Mouse (Mus musculus) hindbrain, embryonic 14.5 days (tissue): ENCODE measurements around the gene Zfp668. TPM values are rescaled to one million over a fixed set of nuclear protein-coding genes. Genes with fewer than 3 reads are reported as not detected.
"Not testable (repeated sequence)": the region's sequence is repeated elsewhere in the genome, so short reads cannot be mapped to it uniquely, and the experiment has no call there.

Experiments used
- ATAC-seq: fragments of 200-750 bp; cut with Nextera tagmentation; 2 replicates; pipeline ENCODE4 v1.8.0; 2017; ENCODE audit warnings: moderate number of reproducible peaks, mild to moderate bottlenecking, moderate TSS enrichment, moderate library complexity; ENCODE audit not compliant: low FRiP score
- DNase-seq: peaks from one replicate; pipeline ENCODE4 v3.0.0-alpha.2; 2015; ENCODE audit warnings: low spot score
- H3K27ac ChIP-seq: fragments of 300-500 bp; sonication (generic); 2 replicates; pipeline ENCODE4 v1.5.1; 2014; ENCODE audit warnings: mild to moderate bottlenecking, moderate library complexity
- H3K27me3 ChIP-seq: fragments of 300-500 bp; sonication (generic); 2 replicates; pipeline ENCODE4 v1.6.1; 2014; ENCODE audit warnings: mild to moderate bottlenecking, low read length, mixed read lengths; ENCODE audit not compliant: control insufficient read depth, insufficient read depth
- H3K36me3 ChIP-seq: fragments of 300-500 bp; sonication (generic); replicated peaks from 2 replicates; pipeline ENCODE4 v1.6.1; 2014; ENCODE audit not compliant: control insufficient read depth, insufficient read depth
- H3K4me1 ChIP-seq: fragments of 300-500 bp; sonication (generic); replicated peaks from 2 replicates; pipeline ENCODE4 v1.6.1; 2014; ENCODE audit warnings: antibody characterized with exemption, low read length, mixed read lengths; ENCODE audit not compliant: control insufficient read depth, insufficient read depth
- H3K4me2 ChIP-seq: fragments of 300-500 bp; sonication (generic); replicated peaks from 2 replicates; pipeline ENCODE4 v1.6.1; 2014; ENCODE audit warnings: mild to moderate bottlenecking, moderate library complexity
- H3K4me3 ChIP-seq: fragments of 300-500 bp; sonication (generic); replicated peaks from 2 replicates; pipeline ENCODE4 v1.5.1; 2014; ENCODE audit warnings: mild to moderate bottlenecking, low read length
- H3K9ac ChIP-seq: fragments of 300-500 bp; sonication (generic); 2 replicates; pipeline ENCODE4 v1.6.1; 2014
- H3K9me3 ChIP-seq: fragments of 300-500 bp; sonication (generic); 2 replicates; pipeline ENCODE4 v1.6.1; 2016; ENCODE audit warnings: low read length; ENCODE audit not compliant: control insufficient read depth
- WGBS: fragments of 180-500 bp; shearing (Covaris S2); extraction: QIAGEN DNeasy Blood & Tissue Kit; methylation state at CpG from one replicate; pipeline ENCODE4 v1.1.7; 2014; 5-methylcytosine and 5-hydroxymethylcytosine counted together
- polyA plus RNA-seq: library from polyadenylated mRNA; unstranded; fragments of >200 nt; fragmentation: Nextera tagmentation; extraction: Ambion mirVana; gene quantifications from 2 replicates; pipeline ENCODE4 v1.2.1, GENCODE M21; 2014

Gene Zfp668
- polyA plus RNA-seq, 1 experiment from 2014 or later, result 26.8 TPM

DNA sequence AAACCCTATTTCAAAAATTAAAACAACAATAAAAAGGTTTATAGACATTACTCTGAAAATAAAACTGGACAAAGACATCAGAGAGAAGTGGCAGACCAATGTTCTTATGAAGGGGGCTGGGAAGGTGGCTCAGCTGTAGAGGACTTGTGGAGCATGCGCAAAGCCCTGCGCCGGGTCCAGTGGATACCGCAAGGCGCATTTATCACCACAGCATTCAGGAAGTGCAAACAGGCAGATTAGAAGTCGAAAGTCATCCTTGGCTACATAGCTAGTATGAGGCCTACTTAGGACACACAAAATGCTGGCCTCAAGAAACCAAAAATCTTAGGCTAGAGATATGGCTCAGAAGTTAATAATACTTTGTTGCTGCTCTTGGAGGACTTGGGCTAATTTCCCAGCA is 18.4 kb downstream of the Zfp668 start:
- Histone ChIP-seq H3K36me3 (0 out of 2 replicates have a peak, but pooled peaks cover 10% of the 10 kb centered on the region), H3K9me3 (no peaks in the 10 kb centered on the region), H3K4me1 (no peaks in the 10 kb centered on the region), H3K9ac (no peak overlapping the region), H3K27me3 (no peaks in the 10 kb centered on the region), H3K4me3 (no peak overlapping the region), H3K4me2 (no peak overlapping the region), H3K27ac (no peak overlapping the region)
- ATAC-seq, result no peak
- no peak for DNase-seq
- 93% methylated on average over 6 of the region's 6 CpGs for WGBS

GRCm38 (mm10) chr7:127850906-127851305 is 25.7 kb downstream of the Zfp668 start:
- Histone ChIP-seq H3K36me3 (no peaks in the 10 kb centered on the region), H3K4me3 (no peak overlapping the region), H3K9ac (no peak overlapping the region), H3K27ac (no peak overlapping the region), H3K9me3 (no peaks in the 10 kb centered on the region), H3K4me2 (no peak overlapping the region), H3K4me1 (no peaks in the 10 kb centered on the region), H3K27me3 (no peaks in the 10 kb centered on the region)
- no peak for DNase-seq
- ATAC-seq, result no peak
- WGBS, result 77% methylated on average over 5 of the region's 5 CpGs

GRCm38 (mm10) chr7:127849973-127850875 is 26.4 kb downstream of the Zfp668 start:
- Histone ChIP-seq H3K9ac (no peak overlapping the region), H3K27me3 (no peaks in the 10 kb centered on the region), H3K4me2 (no peak overlapping the region), H3K27ac (no peak overlapping the region), H3K36me3 (no peaks in the 10 kb centered on the region), H3K9me3 (no peaks in the 10 kb centered on the region), H3K4me3 (no peak overlapping the region), H3K4me1 (no peaks in the 10 kb centered on the region)
- ATAC-seq, result no peak
- WGBS, result 79% methylated on average over 6 of the region's 6 CpGs
- no peak for DNase-seq

DNA sequence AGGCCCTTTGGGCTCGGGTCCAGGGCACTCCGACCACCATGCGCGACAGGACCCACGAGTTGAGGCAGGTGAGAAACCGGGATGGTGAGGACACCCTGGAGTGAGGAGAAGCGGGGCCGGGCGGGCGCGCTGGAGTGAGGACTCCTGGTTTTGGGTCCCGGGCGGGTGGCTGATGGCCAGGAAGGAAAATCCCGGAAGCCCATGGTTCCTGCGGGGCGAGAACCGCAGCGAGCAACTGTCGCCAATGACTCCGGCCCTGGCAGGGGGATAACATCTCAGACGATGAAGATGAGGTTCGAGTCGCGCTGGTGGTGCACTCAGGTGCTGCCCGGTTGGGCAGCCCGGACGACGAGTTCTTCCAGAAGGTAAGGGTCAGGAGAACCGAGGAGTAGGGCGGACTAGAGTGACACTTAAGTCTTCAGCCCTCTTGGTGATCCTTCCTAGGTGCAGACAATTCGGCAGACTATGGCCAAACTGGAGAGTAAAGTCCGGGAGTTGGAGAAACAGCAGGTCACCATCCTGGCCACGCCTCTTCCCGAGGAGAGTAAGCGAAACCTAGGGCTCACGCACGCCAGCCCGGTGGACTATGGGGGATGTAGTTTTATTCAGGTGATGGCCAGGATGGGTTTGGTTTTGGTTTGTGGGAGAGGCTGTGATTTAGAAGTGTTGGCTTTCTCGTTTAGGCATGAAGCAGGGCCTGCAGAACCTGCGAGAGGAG is 34.5 kb downstream of the Zfp668 start:
- peak; percentile 28 for ATAC-seq
- Histone ChIP-seq H3K9me3 (no peaks in the 10 kb centered on the region), H3K27ac (peak overlapping the region; percentile 88), H3K27me3 (no peaks in the 10 kb centered on the region), H3K9ac (peak overlapping the region; percentile 69), H3K36me3 (no peaks in the 10 kb centered on the region), H3K4me2 (peak overlapping the region; percentile 95), H3K4me3 (peak overlapping the region; percentile 53), H3K4me1 (no peaks in the 10 kb centered on the region; the same call in 1 of the 2 replicates)
- 1% methylated on average over 40 of the region's 40 CpGs for WGBS
- DNase-seq, result peak; percentile 70

DNA sequence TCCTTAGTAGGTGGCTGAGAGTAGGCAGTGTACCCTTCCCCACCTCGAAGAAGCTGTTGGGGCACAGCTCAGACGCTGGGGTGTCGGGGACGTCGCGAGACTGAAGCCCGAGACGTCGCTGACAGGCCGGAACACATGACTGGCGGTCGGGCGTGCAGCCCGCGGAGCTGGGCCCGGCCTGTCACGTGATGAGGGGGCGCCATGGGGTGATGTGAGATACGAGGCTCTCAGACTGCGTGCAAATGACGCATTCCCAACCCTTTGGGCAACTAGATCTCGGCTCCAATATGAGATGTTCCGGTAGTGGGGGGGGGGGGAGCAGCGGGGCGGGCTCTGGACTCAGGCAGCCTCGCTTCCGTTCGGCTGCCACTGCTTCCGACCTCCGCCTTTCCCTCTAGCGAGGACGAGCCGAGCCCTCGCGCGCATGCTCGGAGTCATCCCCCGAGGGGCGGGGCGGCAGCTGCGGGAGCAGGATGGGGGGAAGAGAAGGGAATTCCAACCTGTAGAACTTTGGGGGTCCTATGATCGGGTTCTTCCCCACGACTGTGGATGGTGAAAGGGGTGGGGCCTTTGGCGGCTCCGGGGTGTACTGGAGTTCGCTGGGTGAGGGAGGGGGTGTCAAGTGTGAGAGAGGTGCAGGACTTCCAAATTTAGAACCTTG is 35.2 kb downstream of the Zfp668 start:
- under 1% methylated on average over 45 of the region's 46 CpGs for WGBS
- DNase-seq, result peak; percentile 92
- ATAC-seq, result peak; percentile 94
- Histone ChIP-seq H3K4me2 (peak overlapping the region; percentile 95), H3K4me1 (no peaks in the 10 kb centered on the region; the same call in 1 of the 2 replicates), H3K9ac (peak overlapping the region; percentile 69), H3K27me3 (no peaks in the 10 kb centered on the region), H3K9me3 (no peaks in the 10 kb centered on the region), H3K27ac (peak overlapping the region; percentile 88), H3K4me3 (peak overlapping the region; percentile 53), H3K36me3 (no peaks in the 10 kb centered on the region)

- H3K9me3 ChIP-seq, result no peaks in the 10 kb centered on the region
- peak overlapping the region; percentile 53 for H3K4me3 ChIP-seq
- no peaks in the 10 kb centered on the region for H3K27me3 ChIP-seq
- H3K4me2 ChIP-seq, result peak overlapping the region; percentile 95
- H3K4me1 ChIP-seq, result no peaks in the 10 kb centered on the region; the same call in 1 of the 2 replicates
- peak overlapping the region; percentile 69 for H3K9ac ChIP-seq
- DNase-seq (peak; percentile 30), ATAC-seq (peak; percentile 22; the same call in 1 of the 2 replicates)
- peak overlapping the region; percentile 88 for H3K27ac ChIP-seq
- no peaks in the 10 kb centered on the region for H3K36me3 ChIP-seq
- WGBS, result 4% methylated on average over 15 of the region's 15 CpGs
These were observed 35.7 kb downstream of the Zfp668 start for GRCm38 (mm10) chr7:127840886-127841285.

GRCm38 (mm10) chr7:127840031-127840430 is 36.6 kb downstream of the Zfp668 start:
- not testable (repeated sequence) for H3K9ac ChIP-seq, H3K27ac ChIP-seq, H3K36me3 ChIP-seq, H3K9me3 ChIP-seq, H3K27me3 ChIP-seq, H3K4me1 ChIP-seq, ATAC-seq, DNase-seq, H3K4me3 ChIP-seq
- peak overlapping the region; percentile 95 for H3K4me2 ChIP-seq
- WGBS, result 72% methylated on average over 2 of the region's 2 CpGs

GRCm38 (mm10) chr7:127837878-127838277 is 38.8 kb downstream of the Zfp668 start:
- ATAC-seq, H3K36me3 ChIP-seq, H3K4me3 ChIP-seq, DNase-seq, H3K27me3 ChIP-seq, H3K27ac ChIP-seq, H3K9ac ChIP-seq, H3K4me2 ChIP-seq, H3K9me3 ChIP-seq, H3K4me1 ChIP-seq: not testable (repeated sequence)
- 84% methylated on average over 4 of the region's 4 CpGs for WGBS

DNA sequence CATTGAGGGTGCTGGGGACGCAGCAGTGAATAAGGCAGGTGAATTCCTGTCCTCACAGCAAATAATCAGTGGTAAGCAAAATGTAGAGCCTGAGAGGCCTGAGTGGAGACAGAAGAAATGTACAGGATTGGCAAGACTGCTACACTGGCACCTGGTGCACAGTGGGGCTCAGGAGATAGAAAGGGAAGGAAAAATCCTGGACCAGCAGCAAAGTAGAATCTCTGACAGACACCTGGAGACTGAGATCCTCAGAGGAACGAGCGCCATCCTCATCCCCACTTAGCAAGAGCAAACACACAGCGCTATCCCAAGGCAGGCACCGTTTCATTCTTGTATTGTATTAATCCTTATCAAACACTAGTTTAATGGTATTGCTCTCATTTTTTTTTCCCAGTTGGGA is 39.2 kb downstream of the Zfp668 start:
- no peak for DNase-seq
- Histone ChIP-seq H3K9ac (no peak overlapping the region), H3K36me3 (no peaks in the 10 kb centered on the region), H3K4me1 (no peaks in the 10 kb centered on the region; the same call in 1 of the 2 replicates), H3K27me3 (no peaks in the 10 kb centered on the region), H3K4me2 (no peak overlapping the region), H3K9me3 (no peaks in the 10 kb centered on the region), H3K4me3 (no peak overlapping the region), H3K27ac (no peak overlapping the region)
- WGBS, result 90% methylated on average over 5 of the region's 5 CpGs
- ATAC-seq, result no peak
